Mouse (Mus musculus) naive thymus-derived CD4-positive, alpha-beta T cell, adult 5 months (primary cell): ENCODE results near the gene Plbd1. TPM values are rescaled to one million over a fixed set of nuclear protein-coding genes. Genes with fewer than 3 reads are reported as not detected.

Source experiments
- polyA plus RNA-seq: library from polyadenylated mRNA; unstranded; fragments of 100-300 nt; shearing (Covaris generic); gene quantifications from one replicate; pipeline ENCODE4 v1.2.1, GENCODE M21; 2017

Plbd1 gene
- not detected for polyA plus RNA-seq

DNA sequence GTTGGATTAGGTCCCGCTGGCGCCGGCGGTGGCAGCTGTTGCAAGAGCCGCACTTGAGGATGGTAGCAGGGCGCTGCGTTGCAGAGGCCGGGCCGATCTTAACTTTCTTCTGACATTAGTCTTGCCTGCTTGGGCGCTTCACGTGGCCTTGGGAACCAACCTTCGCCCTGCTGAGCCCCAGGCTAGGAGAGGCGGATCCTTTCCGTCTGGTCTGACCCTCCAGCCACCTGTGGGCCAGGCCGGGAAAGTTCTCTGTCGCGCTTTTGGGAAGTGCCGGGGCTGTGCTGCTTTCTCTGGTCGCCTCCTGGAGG lies at the start of gene Plbd1:
Plbd1 (minus strand) TSS at position 223 of the 311 bp plus-strand sequence.

Other genes starting within 250 kb of the Plbd1 start
- gene E330021D16Rik, start 246.4 kb downstream of the Plbd1 start, polyA plus RNA-seq = not detected
- 120 TPM for gene Atf7ip, start 155.8 kb downstream of the Plbd1 start, polyA plus RNA-seq
- gene Gucy2c, start 119.8 kb upstream of the Plbd1 start, polyA plus RNA-seq = not detected
- 2.8 TPM for gene Hist4h4, start 142.5 kb upstream of the Plbd1 start, polyA plus RNA-seq
- gene H2afj, start 146.3 kb upstream of the Plbd1 start, polyA plus RNA-seq = 166 TPM
- 6.3 TPM for gene BC049715, start 165.7 kb upstream of the Plbd1 start, polyA plus RNA-seq
- 184 TPM for gene Wbp11, start 166.3 kb upstream of the Plbd1 start, polyA plus RNA-seq
- not detected for gene Smco3, start 173.5 kb upstream of the Plbd1 start, polyA plus RNA-seq
- gene Art4, start 195.8 kb upstream of the Plbd1 start, polyA plus RNA-seq = 6.3 TPM
- gene Mgp, start 213.9 kb upstream of the Plbd1 start, polyA plus RNA-seq = not detected